Mouse (Mus musculus): ENCODE results near the gene Pde8a.

The Pde8a gene

GRCm38 (mm10) chr7:81339783-81340182, 126.4 kb downstream of the Pde8a start:
- peak; percentile 76 to 81 for DNase-seq

GRCm38 (mm10) chr7:81341563-81341962, 128.2 kb downstream of the Pde8a start:
- peak; percentile 53 to 77 for DNase-seq

- DNase-seq: no peak
Measured at GRCm38 (mm10) chr7:81342356-81343094, 129.1 kb downstream of the Pde8a start.

- DNase-seq: peak in 1 of 2 experiments; percentile 27
Measured at GRCm38 (mm10) chr7:81343316-81343715, 129.9 kb downstream of the Pde8a start.

- DNase-seq: no peak
Measured at GRCm38 (mm10) chr7:81343831-81344230, 130.4 kb downstream of the Pde8a start.

- DNase-seq: peak; percentile 99
Measured at GRCm38 (mm10) chr7:81344544-81345446, 131.4 kb downstream of the Pde8a start, which contains the start of gene Rps17. Rps17 (minus strand) TSS chr7:81345254.

- DNase-seq: peak in 1 of 2 experiments; percentile 27
Measured at GRCm38 (mm10) chr7:81345447-81346170, 132.2 kb downstream of the Pde8a start.

- peak in 1 of 2 experiments; percentile 40 for DNase-seq
Measured at GRCm38 (mm10) chr7:81348206-81348605, 134.8 kb downstream of the Pde8a start.

GRCm38 (mm10) chr7:81351826-81352225, 138.4 kb downstream of the Pde8a start:
- no peak for DNase-seq

GRCm38 (mm10) chr7:81355746-81356145, 142.3 kb downstream of the Pde8a start:
- no peak for DNase-seq

- DNase-seq: no peak
Measured at GRCm38 (mm10) chr7:81356360-81356759, 143.0 kb downstream of the Pde8a start.

GRCm38 (mm10) chr7:81356975-81357374, 143.6 kb downstream of the Pde8a start:
- DNase-seq: no peak

- no peak for DNase-seq
Measured at GRCm38 (mm10) chr7:81367946-81368345, 154.6 kb downstream of the Pde8a start.

- DNase-seq: no peak
Measured at GRCm38 (mm10) chr7:81369724-81370123, 156.3 kb downstream of the Pde8a start.

GRCm38 (mm10) chr7:81371811-81372210, 158.4 kb downstream of the Pde8a start:
- DNase-seq: peak in 1 of 2 experiments; percentile 12

- DNase-seq: peak; percentile 70 to 80
Measured at GRCm38 (mm10) chr7:81372337-81372920, 159.0 kb downstream of the Pde8a start.

GRCm38 (mm10) chr7:81379363-81379762, 166.0 kb downstream of the Pde8a start:
- no peak for DNase-seq
